Mouse (Mus musculus): ENCODE measurements at regions not wholly inside any gene's neighbourhood (a gene's known extent, or its start where the extent isn't known, plus 50 kb on each side); places are given as distances from the start of the nearest gene placed in this dataset.
"Not testable (repeated sequence)": the region's sequence is repeated elsewhere in the genome, so short reads cannot be mapped to it uniquely, and the experiment has no call there.

- H3K27ac ChIP-seq (ENCODE audit: low read depth, low read length), result no peak overlapping the region
- no peak overlapping the region for H3K4me2 ChIP-seq (ENCODE audit: low read depth, low read length, severe bottlenecking)
- no peak overlapping the region for H3K4me3 ChIP-seq (ENCODE audit: low read depth, low read length)
- H3K9me3 ChIP-seq (ENCODE audit: control insufficient read depth, low read length), result no peaks in the 10 kb centered on the region
- no peaks in the 10 kb centered on the region for H3K27me3 ChIP-seq (ENCODE audit: control insufficient read depth, insufficient read depth, low read length)
- H3K9ac ChIP-seq (ENCODE audit: low read length), result no peak overlapping the region
- H3K4me1 ChIP-seq (replicated peaks; ENCODE audit: control insufficient read depth, insufficient read depth, low read length), result no peaks in the 10 kb centered on the region
- no peak for ATAC-seq (replicated peaks; ENCODE audit: low FRiP score)
- no peak for DNase-seq (ENCODE audit: low spot score)
- no peaks in the 10 kb centered on the region for H3K36me3 ChIP-seq (ENCODE audit: control insufficient read depth, insufficient read depth, low read length)
- 93% methylated on average over 7 of the region's 7 CpGs for WGBS
Measured at GRCm38 (mm10) chr1:140693482-140693881, 447.5 kb downstream of the Kcnt2 start.

GRCm38 (mm10) chr1:140730189-140730588 lies 484.2 kb downstream of the Kcnt2 start:
- Histone ChIP-seq H3K9ac (ENCODE audit: low read length) (no peak overlapping the region), H3K4me2 (ENCODE audit: low read depth, low read length, severe bottlenecking) (no peak overlapping the region), H3K4me3 (ENCODE audit: low read depth, low read length) (no peak overlapping the region), H3K9me3 (ENCODE audit: control insufficient read depth, low read length) (no peaks in the 10 kb centered on the region), H3K36me3 (ENCODE audit: control insufficient read depth, insufficient read depth, low read length) (no peaks in the 10 kb centered on the region), H3K4me1 (replicated peaks; ENCODE audit: control insufficient read depth, insufficient read depth, low read length) (no peaks in the 10 kb centered on the region), H3K27ac (ENCODE audit: low read depth, low read length) (no peak overlapping the region), H3K27me3 (ENCODE audit: control insufficient read depth, insufficient read depth, low read length) (no peaks in the 10 kb centered on the region)
- ATAC-seq (replicated peaks; ENCODE audit: low FRiP score) (no peak), DNase-seq (ENCODE audit: low spot score) (no peak)
- 97% methylated on average over 1 of the region's 1 CpGs for WGBS

GRCm38 (mm10) chr1:140739001-140739728 lies 493.2 kb downstream of the Kcnt2 start:
- DNase-seq (ENCODE audit: low spot score) (no peak), ATAC-seq (replicated peaks; ENCODE audit: low FRiP score) (no peak)
- no peaks in the 10 kb centered on the region for H3K4me1 ChIP-seq (replicated peaks; ENCODE audit: control insufficient read depth, insufficient read depth, low read length)
- no peak overlapping the region for H3K9ac ChIP-seq (ENCODE audit: low read length)
- no peak overlapping the region for H3K4me3 ChIP-seq (ENCODE audit: low read depth, low read length)
- H3K27me3 ChIP-seq (ENCODE audit: control insufficient read depth, insufficient read depth, low read length), result no peaks in the 10 kb centered on the region
- no peaks in the 10 kb centered on the region for H3K36me3 ChIP-seq (ENCODE audit: control insufficient read depth, insufficient read depth, low read length)
- no peaks in the 10 kb centered on the region for H3K9me3 ChIP-seq (ENCODE audit: control insufficient read depth, low read length)
- WGBS, result 71% methylated on average over 3 of the region's 3 CpGs
- no peak overlapping the region for H3K27ac ChIP-seq (ENCODE audit: low read depth, low read length)
- no peak overlapping the region for H3K4me2 ChIP-seq (ENCODE audit: low read depth, low read length, severe bottlenecking)

- H3K4me1 ChIP-seq (replicated peaks; ENCODE audit: control insufficient read depth, insufficient read depth, low read length), result no peaks in the 10 kb centered on the region
- no peak for DNase-seq (ENCODE audit: low spot score)
- H3K27me3 ChIP-seq (ENCODE audit: control insufficient read depth, insufficient read depth, low read length), result no peaks in the 10 kb centered on the region
- H3K4me2 ChIP-seq (ENCODE audit: low read depth, low read length, severe bottlenecking), result no peak overlapping the region
- no peaks in the 10 kb centered on the region for H3K36me3 ChIP-seq (ENCODE audit: control insufficient read depth, insufficient read depth, low read length)
- H3K27ac ChIP-seq (ENCODE audit: low read depth, low read length), result no peak overlapping the region
- H3K4me3 ChIP-seq (ENCODE audit: low read depth, low read length), result no peak overlapping the region
- H3K9ac ChIP-seq (ENCODE audit: low read length), result no peak overlapping the region
- 63% methylated on average over 1 of the region's 1 CpGs for WGBS
- no peaks in the 10 kb centered on the region for H3K9me3 ChIP-seq (ENCODE audit: control insufficient read depth, low read length)
- ATAC-seq (replicated peaks; ENCODE audit: low FRiP score), result no peak
Measured at GRCm38 (mm10) chr1:140740081-140740480, 494.1 kb downstream of the Kcnt2 start.

GRCm38 (mm10) chr1:140748011-140748410 lies 502.1 kb downstream of the Kcnt2 start:
- Histone ChIP-seq H3K9ac (ENCODE audit: low read length) (no peak overlapping the region), H3K4me3 (ENCODE audit: low read depth, low read length) (no peak overlapping the region), H3K27me3 (ENCODE audit: control insufficient read depth, insufficient read depth, low read length) (no peaks in the 10 kb centered on the region), H3K27ac (ENCODE audit: low read depth, low read length) (no peak overlapping the region), H3K4me1 (replicated peaks; ENCODE audit: control insufficient read depth, insufficient read depth, low read length) (no peaks in the 10 kb centered on the region), H3K36me3 (ENCODE audit: control insufficient read depth, insufficient read depth, low read length) (no peaks in the 10 kb centered on the region), H3K4me2 (ENCODE audit: low read depth, low read length, severe bottlenecking) (no peak overlapping the region), H3K9me3 (ENCODE audit: control insufficient read depth, low read length) (no peaks in the 10 kb centered on the region)
- WGBS, result under 1% methylated on average over 3 of the region's 3 CpGs
- ATAC-seq (replicated peaks; ENCODE audit: low FRiP score), result peak; percentile 84
- DNase-seq (ENCODE audit: low spot score), result no peak

- no peak for ATAC-seq (replicated peaks; ENCODE audit: low FRiP score)
- DNase-seq (ENCODE audit: low spot score), result no peak
- no peak overlapping the region for H3K4me2 ChIP-seq (ENCODE audit: low read depth, low read length, severe bottlenecking)
- no peaks in the 10 kb centered on the region for H3K9me3 ChIP-seq (ENCODE audit: control insufficient read depth, low read length)
- no peaks in the 10 kb centered on the region for H3K4me1 ChIP-seq (replicated peaks; ENCODE audit: control insufficient read depth, insufficient read depth, low read length)
- WGBS, result 94% methylated on average over 1 of the region's 1 CpGs
- H3K9ac ChIP-seq (ENCODE audit: low read length), result no peak overlapping the region
- H3K36me3 ChIP-seq (ENCODE audit: control insufficient read depth, insufficient read depth, low read length), result no peaks in the 10 kb centered on the region
- no peak overlapping the region for H3K27ac ChIP-seq (ENCODE audit: low read depth, low read length)
- no peak overlapping the region for H3K4me3 ChIP-seq (ENCODE audit: low read depth, low read length)
- H3K27me3 ChIP-seq (ENCODE audit: control insufficient read depth, insufficient read depth, low read length), result no peaks in the 10 kb centered on the region
Measured at GRCm38 (mm10) chr1:140765906-140766305, 519.9 kb downstream of the Kcnt2 start.

GRCm38 (mm10) chr1:140773769-140774168 lies 527.8 kb downstream of the Kcnt2 start:
- H3K27me3 ChIP-seq (ENCODE audit: control insufficient read depth, insufficient read depth, low read length); H3K27ac ChIP-seq (ENCODE audit: low read depth, low read length); H3K9me3 ChIP-seq (ENCODE audit: control insufficient read depth, low read length); H3K36me3 ChIP-seq (ENCODE audit: control insufficient read depth, insufficient read depth, low read length); H3K4me3 ChIP-seq (ENCODE audit: low read depth, low read length); H3K9ac ChIP-seq (ENCODE audit: low read length); H3K4me2 ChIP-seq (ENCODE audit: low read depth, low read length, severe bottlenecking); DNase-seq (ENCODE audit: low spot score); ATAC-seq (replicated peaks; ENCODE audit: low FRiP score); H3K4me1 ChIP-seq (replicated peaks; ENCODE audit: control insufficient read depth, insufficient read depth, low read length): not testable (repeated sequence)
- 86% methylated on average over 4 of the region's 4 CpGs for WGBS

- no peak for DNase-seq (ENCODE audit: low spot score)
- Histone ChIP-seq H3K4me3 (ENCODE audit: low read depth, low read length) (no peak overlapping the region), H3K4me1 (replicated peaks; ENCODE audit: control insufficient read depth, insufficient read depth, low read length) (no peaks in the 10 kb centered on the region), H3K27ac (ENCODE audit: low read depth, low read length) (no peak overlapping the region), H3K27me3 (ENCODE audit: control insufficient read depth, insufficient read depth, low read length) (no peaks in the 10 kb centered on the region), H3K9me3 (ENCODE audit: control insufficient read depth, low read length) (no peaks in the 10 kb centered on the region), H3K4me2 (ENCODE audit: low read depth, low read length, severe bottlenecking) (no peak overlapping the region), H3K9ac (ENCODE audit: low read length) (no peak overlapping the region), H3K36me3 (ENCODE audit: control insufficient read depth, insufficient read depth, low read length) (no peaks in the 10 kb centered on the region)
- 83% methylated on average over 5 of the region's 5 CpGs for WGBS
- ATAC-seq (replicated peaks; ENCODE audit: low FRiP score), result no peak
Measured at GRCm38 (mm10) chr1:140810170-140810569, 564.2 kb downstream of the Kcnt2 start.

GRCm38 (mm10) chr1:140838766-140839165 lies 592.8 kb downstream of the Kcnt2 start:
- 79% methylated on average over 4 of the region's 4 CpGs for WGBS
- Histone ChIP-seq H3K4me1 (replicated peaks; ENCODE audit: control insufficient read depth, insufficient read depth, low read length) (no peaks in the 10 kb centered on the region), H3K36me3 (ENCODE audit: control insufficient read depth, insufficient read depth, low read length) (no peaks in the 10 kb centered on the region), H3K4me3 (ENCODE audit: low read depth, low read length) (no peak overlapping the region), H3K9ac (ENCODE audit: low read length) (no peak overlapping the region), H3K9me3 (ENCODE audit: control insufficient read depth, low read length) (no peaks in the 10 kb centered on the region), H3K27me3 (ENCODE audit: control insufficient read depth, insufficient read depth, low read length) (no peaks in the 10 kb centered on the region), H3K27ac (ENCODE audit: low read depth, low read length) (no peak overlapping the region), H3K4me2 (ENCODE audit: low read depth, low read length, severe bottlenecking) (no peak overlapping the region)
- no peak for DNase-seq (ENCODE audit: low spot score)
- 0 out of 2 replicates have a peak, but pooled peaks have one; percentile 49 for ATAC-seq (replicated peaks; ENCODE audit: low FRiP score)
